Mouse (Mus musculus): ENCODE measurements at regions not wholly inside any gene's neighbourhood (a gene's known extent, or its start where the extent isn't known, plus 50 kb on each side); places are given as distances from the start of the nearest gene placed in this dataset.

DNA sequence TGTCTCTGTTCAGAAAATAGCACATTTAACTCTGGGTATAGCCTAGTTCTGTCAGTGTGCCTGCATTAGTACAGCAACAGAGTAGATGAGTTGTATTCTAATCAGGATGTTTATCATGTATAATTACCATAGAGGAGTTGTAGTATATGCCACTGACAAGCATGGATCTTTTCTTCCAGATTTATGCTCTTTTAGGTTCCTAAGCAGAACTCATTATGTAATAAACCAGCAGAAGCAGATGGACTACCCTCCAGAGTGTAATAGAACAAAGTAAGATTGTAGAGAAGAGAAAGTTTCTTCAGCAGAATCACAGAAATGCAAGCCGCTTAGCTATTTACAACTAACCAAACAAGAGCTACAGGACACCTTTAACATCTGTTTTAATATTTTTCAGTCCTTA is 517.2 kb upstream of the Epha5 start:
- Histone ChIP-seq H3K4me1 (no peaks in the 10 kb centered on the region), H3K9me3 (no peaks in the 10 kb centered on the region), H3K4me2 (replicated peaks) (no peak overlapping the region), H3K9ac (no peak overlapping the region), H3K36me3 (no peaks in the 10 kb centered on the region), H3K4me3 (no peak overlapping the region), H3K27ac (no peak overlapping the region), H3K27me3 (replicated peaks) (no peaks in the 10 kb centered on the region)
- ATAC-seq (ENCODE audit: low FRiP score, low read depth) = no peak
- 89% methylated on average over 1 of the region's 1 CpGs for WGBS

GRCm38 (mm10) chr5:84917631-84918292 is 500.6 kb upstream of the Epha5 start:
- no peak overlapping the region for H3K9ac ChIP-seq
- no peak for ATAC-seq (ENCODE audit: low FRiP score, low read depth)
- H3K4me2 ChIP-seq (replicated peaks) = no peak overlapping the region
- H3K27ac ChIP-seq = no peak overlapping the region
- H3K9me3 ChIP-seq = no peaks in the 10 kb centered on the region
- H3K4me3 ChIP-seq = no peak overlapping the region
- H3K27me3 ChIP-seq (replicated peaks) = no peaks in the 10 kb centered on the region
- 84% methylated on average over 1 of the region's 1 CpGs for WGBS
- no peaks in the 10 kb centered on the region for H3K4me1 ChIP-seq
- no peaks in the 10 kb centered on the region for H3K36me3 ChIP-seq

DNA sequence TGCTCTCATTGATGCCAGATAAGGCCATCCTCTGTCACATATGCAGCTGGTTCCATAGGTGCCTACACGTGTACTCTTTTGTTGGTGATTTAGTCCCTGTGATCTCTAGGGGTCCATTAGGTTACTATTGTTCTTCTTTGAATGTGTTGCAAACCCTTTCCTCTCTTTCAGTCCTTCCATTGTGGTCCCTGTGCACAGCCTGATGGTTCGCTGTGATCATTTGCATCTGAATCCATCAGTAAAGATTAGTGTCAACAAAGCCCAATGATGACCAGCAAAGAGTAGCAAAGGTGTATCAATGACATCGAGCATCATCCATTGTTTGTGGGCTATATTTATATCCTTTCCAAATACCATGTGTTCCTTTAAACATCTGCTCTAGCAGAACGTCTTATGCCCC is 484.5 kb upstream of the Epha5 start:
- Histone ChIP-seq H3K9me3 (no peaks in the 10 kb centered on the region), H3K4me3 (no peak overlapping the region), H3K4me1 (no peaks in the 10 kb centered on the region), H3K27me3 (replicated peaks) (no peaks in the 10 kb centered on the region), H3K27ac (no peak overlapping the region), H3K9ac (no peak overlapping the region), H3K36me3 (no peaks in the 10 kb centered on the region), H3K4me2 (replicated peaks) (no peak overlapping the region)
- WGBS = 40% methylated on average over 4 of the region's 4 CpGs
- ATAC-seq (ENCODE audit: low FRiP score, low read depth) = no peak

DNA sequence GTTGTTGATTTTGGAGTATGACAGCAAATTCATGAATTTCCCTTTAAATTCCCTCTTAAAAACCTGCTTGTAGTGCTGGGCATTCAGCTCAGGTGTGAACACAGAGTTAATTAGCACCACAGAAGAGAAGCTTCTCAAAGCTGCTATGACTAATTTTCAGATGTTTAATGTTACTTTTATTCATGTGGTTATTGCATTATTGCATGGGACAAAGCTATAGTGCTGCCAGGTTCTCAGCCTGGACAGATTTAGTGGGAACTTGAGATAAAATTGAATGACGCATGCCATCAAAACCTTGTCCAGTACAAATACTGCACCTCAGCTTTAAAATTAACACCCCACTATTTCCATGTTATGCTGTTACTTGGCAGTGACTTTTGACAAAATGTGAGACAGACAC is 480.4 kb upstream of the Epha5 start:
- H3K4me1 ChIP-seq = no peaks in the 10 kb centered on the region
- no peaks in the 10 kb centered on the region for H3K9me3 ChIP-seq
- H3K4me3 ChIP-seq = no peak overlapping the region
- H3K9ac ChIP-seq = no peak overlapping the region
- H3K4me2 ChIP-seq (replicated peaks) = no peak overlapping the region
- no peak overlapping the region for H3K27ac ChIP-seq
- no peaks in the 10 kb centered on the region for H3K36me3 ChIP-seq
- no peak for ATAC-seq (ENCODE audit: low FRiP score, low read depth)
- WGBS = 94% methylated on average over 1 of the region's 1 CpGs
- H3K27me3 ChIP-seq (replicated peaks) = no peaks in the 10 kb centered on the region

DNA sequence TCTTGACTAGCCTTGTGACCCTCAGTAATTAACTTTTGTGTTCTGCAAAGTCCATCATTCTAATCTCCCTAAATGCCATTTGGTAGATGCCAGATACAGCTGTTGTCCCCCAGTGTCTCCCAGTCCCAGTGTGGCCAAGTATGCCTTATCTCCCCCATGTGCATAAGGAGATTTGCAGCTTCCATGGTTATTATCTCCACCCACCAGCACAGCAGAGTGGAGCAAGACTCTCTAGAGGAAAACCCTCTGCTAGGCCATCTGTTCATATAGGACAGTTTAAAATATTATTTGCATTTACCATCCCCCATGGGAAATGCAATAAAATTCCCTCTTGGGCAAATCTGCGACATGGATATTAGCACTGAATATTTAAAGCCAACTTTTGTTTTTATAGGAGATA is 436.4 kb upstream of the Epha5 start:
- Histone ChIP-seq H3K4me3 (no peak overlapping the region), H3K36me3 (no peaks in the 10 kb centered on the region), H3K9me3 (no peaks in the 10 kb centered on the region), H3K4me2 (replicated peaks) (no peak overlapping the region), H3K27me3 (replicated peaks) (no peaks in the 10 kb centered on the region), H3K9ac (no peak overlapping the region), H3K27ac (no peak overlapping the region), H3K4me1 (peaks cover 1% of the 10 kb centered on the region; the same call in 1 of the 2 replicates)
- WGBS = 42% methylated on average over 1 of the region's 1 CpGs
- ATAC-seq (ENCODE audit: low FRiP score, low read depth) = peak; percentile 70

DNA sequence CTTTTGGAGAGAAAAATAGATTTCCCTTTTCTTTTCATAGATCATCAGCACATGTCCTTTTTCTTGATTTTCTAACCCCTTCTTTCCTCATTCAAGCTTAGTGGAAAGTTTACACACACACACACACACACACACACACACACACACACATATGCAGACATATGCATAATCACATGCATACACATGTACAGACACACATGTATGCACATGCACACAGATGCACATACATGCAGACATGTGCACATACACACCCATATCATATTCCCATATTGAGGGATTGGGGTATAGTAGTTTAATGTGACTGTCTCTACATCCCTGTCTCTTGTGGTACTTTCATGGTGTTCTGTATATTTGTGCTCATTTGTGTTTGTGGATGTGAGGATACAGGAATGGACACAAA is 432.0 kb upstream of the Epha5 start:
- no peak overlapping the region for H3K4me2 ChIP-seq (replicated peaks)
- no peak overlapping the region for H3K9ac ChIP-seq
- H3K4me3 ChIP-seq = no peak overlapping the region
- no peaks in the 10 kb centered on the region for H3K9me3 ChIP-seq
- H3K36me3 ChIP-seq = no peaks in the 10 kb centered on the region
- ATAC-seq (ENCODE audit: low FRiP score, low read depth) = peak; percentile 20; the same call in 1 of the 2 replicates
- H3K27me3 ChIP-seq (replicated peaks) = no peaks in the 10 kb centered on the region
- no peak overlapping the region for H3K27ac ChIP-seq
- H3K4me1 ChIP-seq = peaks cover 3% of the 10 kb centered on the region; the same call in 1 of the 2 replicates

- no peaks in the 10 kb centered on the region for H3K27me3 ChIP-seq (replicated peaks)
- no peak overlapping the region for H3K9ac ChIP-seq
- H3K36me3 ChIP-seq = no peaks in the 10 kb centered on the region
- no peak overlapping the region for H3K27ac ChIP-seq
- H3K9me3 ChIP-seq = no peaks in the 10 kb centered on the region
- H3K4me2 ChIP-seq (replicated peaks) = no peak overlapping the region
- ATAC-seq (ENCODE audit: low FRiP score, low read depth) = peak; percentile 89
- WGBS = 32% methylated on average over 2 of the region's 2 CpGs
- no peak overlapping the region for H3K4me3 ChIP-seq
- peaks cover 3% of the 10 kb centered on the region; the same call in 1 of the 2 replicates for H3K4me1 ChIP-seq
These were observed 431.6 kb upstream of the Epha5 start for GRCm38 (mm10) chr5:84848765-84849164.

DNA sequence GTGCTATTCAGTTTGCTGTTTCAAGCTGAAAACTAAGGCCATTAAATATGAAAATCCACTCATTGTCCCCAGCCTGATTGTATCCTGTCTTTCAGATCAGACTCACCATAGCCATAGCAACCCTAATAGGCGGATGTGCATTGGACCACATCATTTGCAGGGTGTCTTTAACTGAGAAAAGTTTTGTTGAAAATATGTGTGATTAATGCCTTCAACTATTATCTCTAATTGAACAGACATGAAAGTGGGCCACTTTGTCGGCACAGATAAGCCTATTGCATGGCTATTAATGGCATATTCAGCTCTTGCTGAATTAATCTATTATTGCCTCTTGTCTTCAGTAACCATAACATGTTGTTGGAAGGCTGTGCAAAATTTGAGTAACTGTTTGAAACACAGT is 394.3 kb upstream of the Epha5 start:
- H3K36me3 ChIP-seq = no peaks in the 10 kb centered on the region
- ATAC-seq (ENCODE audit: low FRiP score, low read depth) = peak; percentile 70; the same call in 1 of the 2 replicates
- H3K9ac ChIP-seq = no peak overlapping the region
- no peak overlapping the region for H3K27ac ChIP-seq
- no peak overlapping the region for H3K4me3 ChIP-seq
- H3K27me3 ChIP-seq (replicated peaks) = no peaks in the 10 kb centered on the region
- H3K9me3 ChIP-seq = no peaks in the 10 kb centered on the region
- 13% methylated on average over 2 of the region's 2 CpGs for WGBS
- no peaks in the 10 kb centered on the region for H3K4me1 ChIP-seq
- no peak overlapping the region for H3K4me2 ChIP-seq (replicated peaks)

GRCm38 (mm10) chr5:84810844-84811243 is 393.7 kb upstream of the Epha5 start:
- H3K36me3 ChIP-seq = no peaks in the 10 kb centered on the region
- no peak for ATAC-seq (ENCODE audit: low FRiP score, low read depth)
- no peaks in the 10 kb centered on the region for H3K27me3 ChIP-seq (replicated peaks)
- H3K4me2 ChIP-seq (replicated peaks) = no peak overlapping the region
- no peaks in the 10 kb centered on the region for H3K4me1 ChIP-seq
- H3K27ac ChIP-seq = no peak overlapping the region
- H3K9me3 ChIP-seq = no peaks in the 10 kb centered on the region
- no peak overlapping the region for H3K4me3 ChIP-seq
- WGBS = 28% methylated on average over 3 of the region's 3 CpGs
- no peak overlapping the region for H3K9ac ChIP-seq

- Histone ChIP-seq H3K27ac (no peak overlapping the region), H3K9me3 (no peaks in the 10 kb centered on the region), H3K9ac (no peak overlapping the region), H3K4me1 (no peaks in the 10 kb centered on the region), H3K36me3 (no peaks in the 10 kb centered on the region), H3K4me2 (replicated peaks) (no peak overlapping the region), H3K27me3 (replicated peaks) (no peaks in the 10 kb centered on the region), H3K4me3 (no peak overlapping the region)
- ATAC-seq (ENCODE audit: low FRiP score, low read depth) = no peak
- 56% methylated on average over 1 of the region's 1 CpGs for WGBS
These were observed 345.4 kb upstream of the Epha5 start for GRCm38 (mm10) chr5:84762618-84763017.

GRCm38 (mm10) chr5:84752053-84752452 is 334.9 kb upstream of the Epha5 start:
- Histone ChIP-seq H3K9ac (no peak overlapping the region), H3K4me2 (replicated peaks) (no peak overlapping the region), H3K4me1 (no peaks in the 10 kb centered on the region), H3K36me3 (no peaks in the 10 kb centered on the region), H3K27me3 (replicated peaks) (no peaks in the 10 kb centered on the region), H3K9me3 (no peaks in the 10 kb centered on the region), H3K4me3 (no peak overlapping the region), H3K27ac (no peak overlapping the region)
- ATAC-seq (ENCODE audit: low FRiP score, low read depth) = no peak

DNA sequence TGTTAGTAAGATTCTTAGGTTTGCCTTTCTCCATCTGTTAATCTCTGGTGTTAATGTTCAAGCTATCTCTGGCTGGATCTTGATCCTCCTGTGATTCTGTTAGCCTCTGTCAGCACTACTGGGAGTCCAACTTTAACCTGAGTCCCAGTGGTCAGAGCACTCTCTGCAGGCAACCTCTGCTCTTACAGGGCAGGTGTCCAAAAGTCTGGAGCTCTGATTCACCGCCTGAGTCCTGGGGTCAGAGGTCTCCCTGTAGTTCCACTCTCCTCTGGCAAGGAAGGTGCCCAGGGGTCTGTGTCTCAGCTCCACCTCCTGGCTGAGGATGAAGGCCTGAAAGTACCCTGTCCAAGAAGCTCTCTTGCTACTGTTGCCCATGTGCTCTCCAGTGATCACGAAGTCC is 288.3 kb upstream of the Epha5 start:
- no peak overlapping the region for H3K9ac ChIP-seq
- ATAC-seq (ENCODE audit: low FRiP score, low read depth) = no peak
- no peak overlapping the region for H3K4me3 ChIP-seq
- no peaks in the 10 kb centered on the region for H3K9me3 ChIP-seq
- no peak overlapping the region for H3K27ac ChIP-seq
- H3K27me3 ChIP-seq (replicated peaks) = no peaks in the 10 kb centered on the region
- no peaks in the 10 kb centered on the region for H3K36me3 ChIP-seq
- H3K4me2 ChIP-seq (replicated peaks) = no peak overlapping the region
- 76% methylated on average over 2 of the region's 2 CpGs for WGBS
- no peaks in the 10 kb centered on the region for H3K4me1 ChIP-seq

All from neural tube, embryonic 12.5 days (tissue).